Mouse (Mus musculus): ENCODE results near the gene Gm11214.

The Gm11214 gene

DNA sequence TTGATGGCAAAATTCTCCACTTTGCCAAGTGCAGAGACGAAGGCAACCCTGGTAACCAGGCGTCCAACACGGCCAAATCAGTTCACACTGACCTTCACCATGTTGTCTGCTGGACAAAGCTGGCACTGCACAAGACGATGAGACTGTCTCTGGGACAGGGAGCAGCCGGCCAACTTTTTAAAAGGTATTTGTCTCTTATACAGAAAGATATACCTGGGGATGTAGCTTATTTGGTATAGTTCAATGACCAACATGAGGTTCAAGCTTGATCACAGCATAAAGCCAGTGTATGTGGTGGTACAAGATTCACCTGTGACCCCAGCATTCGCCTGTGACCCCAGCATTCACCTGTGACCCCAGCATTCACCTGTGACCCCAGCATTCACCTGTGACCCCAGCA, at the start of gene Gm11214:
TSS of gene Gm11214 (minus strand) at position 101 of the 400 bp plus-strand sequence.
- no peak for DNase-seq (ENCODE audit: extremely low read depth, low read depth)

GRCm38 (mm10) chr4:63711886-63712285, 48.7 kb upstream of the Gm11214 start:
- no peak for DNase-seq (ENCODE audit: extremely low read depth, low read depth)

DNA sequence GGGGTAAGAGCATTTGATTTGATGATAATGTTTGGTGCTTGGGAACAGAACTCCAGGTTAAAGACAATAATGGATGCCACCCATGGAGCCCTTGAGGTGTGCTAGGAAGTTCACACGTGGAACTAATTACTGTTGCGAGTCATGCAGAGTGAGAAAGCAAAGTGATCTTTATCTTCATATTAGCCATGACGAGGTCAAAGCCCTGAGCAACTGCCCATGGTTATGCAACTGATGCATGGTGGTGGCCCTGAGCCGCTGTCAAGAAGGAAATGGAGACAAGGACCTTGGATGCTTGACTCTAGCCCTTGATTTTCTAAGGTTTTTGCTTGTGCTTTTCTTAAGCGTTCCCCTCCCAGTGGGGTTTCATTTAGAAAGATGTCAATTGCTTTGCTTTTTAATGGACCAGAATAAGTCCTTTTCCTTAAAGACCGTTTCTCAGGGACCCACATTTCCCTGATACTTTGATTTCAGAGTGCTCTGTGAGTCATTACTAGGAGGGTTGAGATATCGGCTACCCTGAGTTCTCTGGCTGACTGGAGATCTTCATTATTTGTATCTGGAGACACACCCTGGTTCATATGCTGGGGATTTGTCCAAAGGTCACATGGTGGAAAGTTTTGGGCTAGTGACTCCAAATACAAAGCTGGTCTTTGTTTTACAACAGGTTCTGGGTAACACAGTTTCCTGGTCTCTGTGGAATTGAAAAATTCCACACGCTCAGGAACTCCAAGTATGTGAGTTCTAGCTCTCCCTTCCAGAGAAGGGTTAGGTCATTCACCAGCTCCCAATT, 47.4 kb upstream of the Gm11214 start:
- no peak for DNase-seq (ENCODE audit: extremely low read depth, low read depth)

DNA sequence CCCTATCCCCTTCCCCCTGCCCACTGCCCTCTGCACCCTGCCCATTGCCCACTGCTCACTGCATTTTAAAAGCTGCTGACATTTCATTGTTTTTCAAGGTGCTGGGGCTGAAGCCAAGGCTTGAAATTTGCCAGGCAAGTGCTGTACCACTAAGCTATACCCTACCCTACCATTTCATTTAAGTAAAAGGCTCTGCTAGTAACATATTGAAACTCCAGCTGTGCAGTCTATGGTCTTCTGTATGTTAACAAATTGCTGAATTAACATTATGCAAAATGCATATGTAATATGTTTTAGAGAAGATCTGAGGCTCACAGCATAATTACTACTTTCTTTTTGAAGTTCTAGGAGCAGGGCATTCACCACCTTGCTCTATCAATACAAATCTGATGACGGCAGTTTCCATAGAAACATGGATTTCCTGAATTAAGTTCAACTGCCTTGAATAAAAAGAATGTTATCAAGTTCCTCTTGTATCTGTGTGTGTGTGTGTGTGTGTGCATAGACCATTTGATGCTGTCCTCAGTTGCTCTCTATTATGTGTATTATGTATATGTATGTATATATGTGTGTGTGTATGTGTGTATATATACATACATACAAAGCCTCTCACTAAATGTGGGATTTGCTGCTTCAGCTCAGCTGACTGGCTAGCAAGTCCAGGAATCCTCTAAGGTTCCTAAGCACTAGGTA, 43.2 kb upstream of the Gm11214 start:
- no peak for DNase-seq (ENCODE audit: extremely low read depth, low read depth)

- DNase-seq (ENCODE audit: extremely low read depth, low read depth) = no peak
These were observed 41.1 kb upstream of the Gm11214 start for GRCm38 (mm10) chr4:63704232-63704631.

GRCm38 (mm10) chr4:63703686-63704085, 40.5 kb upstream of the Gm11214 start:
- DNase-seq (ENCODE audit: extremely low read depth, low read depth) = no peak

DNA sequence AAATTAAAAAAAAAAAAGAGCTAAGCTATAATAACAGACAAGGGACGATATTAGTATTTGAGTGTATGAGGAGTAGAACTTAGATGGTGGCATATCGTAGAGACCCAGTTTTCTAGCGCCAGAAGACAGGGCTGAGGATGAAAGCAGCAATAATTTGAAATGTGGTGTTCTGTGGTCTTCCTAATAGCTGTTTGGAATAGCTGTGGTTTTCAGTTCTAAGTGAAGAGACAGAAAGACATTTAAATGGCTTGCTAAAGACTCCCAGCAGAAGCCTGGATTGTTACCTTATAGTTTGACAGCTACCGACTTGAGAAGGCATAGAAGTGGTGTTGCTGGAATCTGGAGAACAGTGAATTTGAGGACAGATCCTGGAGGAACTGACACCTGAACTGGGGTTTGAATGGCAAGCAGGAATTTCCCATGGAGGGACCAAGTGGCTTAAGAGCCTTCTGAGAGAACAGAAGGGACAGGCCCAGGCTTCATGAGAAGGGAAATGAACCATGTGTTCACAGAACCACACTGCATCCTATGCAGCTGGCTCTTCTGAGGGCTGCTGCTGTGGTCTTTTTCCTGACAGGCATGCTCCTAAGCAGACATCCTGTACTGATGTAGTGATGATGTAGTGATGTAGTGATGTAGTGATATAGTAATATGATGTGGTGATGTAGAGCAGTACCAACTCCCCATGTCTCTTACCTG, 39.0 kb upstream of the Gm11214 start:
- no peak for DNase-seq (ENCODE audit: extremely low read depth, low read depth)

DNA sequence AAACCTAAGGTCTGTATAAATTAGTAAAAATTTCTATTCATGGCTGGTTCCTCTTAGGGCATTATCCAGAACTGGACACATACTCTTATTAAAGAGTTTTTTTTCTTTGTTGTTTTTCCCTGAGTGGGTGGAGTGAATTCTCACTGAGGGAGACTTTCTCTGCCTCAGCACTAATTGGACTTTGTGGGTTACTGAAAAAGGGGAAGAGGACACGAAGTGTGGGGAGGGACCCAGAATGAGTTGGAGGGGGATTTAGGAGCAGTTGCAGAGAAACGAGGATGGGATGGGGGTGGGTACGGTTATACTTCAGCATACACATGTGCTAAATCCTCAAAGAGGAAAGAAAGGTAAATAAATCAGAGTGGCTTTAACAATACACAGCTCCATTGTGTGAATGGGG, 36.6 kb upstream of the Gm11214 start:
- DNase-seq (ENCODE audit: extremely low read depth, low read depth) = no peak

DNA sequence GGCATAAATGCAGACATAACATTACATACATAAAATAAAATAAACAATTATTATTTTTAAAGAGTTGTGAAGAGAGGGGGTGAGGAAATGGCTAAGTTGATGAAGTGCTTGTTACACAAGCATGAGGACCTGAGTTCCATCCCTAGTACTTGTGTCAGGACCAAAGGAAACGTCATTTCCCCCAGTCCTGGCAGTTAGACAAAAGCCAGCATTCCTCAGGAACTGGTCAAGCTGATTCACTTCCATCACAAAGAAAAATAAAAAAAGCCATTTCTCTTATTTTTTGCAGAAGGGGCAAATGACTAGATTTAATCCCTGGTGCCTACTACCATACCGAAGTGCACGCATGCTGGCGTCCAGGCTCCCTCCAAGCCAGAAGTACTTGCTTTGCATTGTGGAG, 33.7 kb upstream of the Gm11214 start:
- DNase-seq (ENCODE audit: extremely low read depth, low read depth) = no peak

- DNase-seq (ENCODE audit: extremely low read depth, low read depth) = no peak
These were observed 29.2 kb upstream of the Gm11214 start for GRCm38 (mm10) chr4:63692351-63692750.

- no peak for DNase-seq (ENCODE audit: extremely low read depth, low read depth)
These were observed 24.2 kb upstream of the Gm11214 start for GRCm38 (mm10) chr4:63687429-63687828.

- no peak for DNase-seq (ENCODE audit: extremely low read depth, low read depth)
These were observed 23.0 kb upstream of the Gm11214 start for GRCm38 (mm10) chr4:63686157-63686556.

DNA sequence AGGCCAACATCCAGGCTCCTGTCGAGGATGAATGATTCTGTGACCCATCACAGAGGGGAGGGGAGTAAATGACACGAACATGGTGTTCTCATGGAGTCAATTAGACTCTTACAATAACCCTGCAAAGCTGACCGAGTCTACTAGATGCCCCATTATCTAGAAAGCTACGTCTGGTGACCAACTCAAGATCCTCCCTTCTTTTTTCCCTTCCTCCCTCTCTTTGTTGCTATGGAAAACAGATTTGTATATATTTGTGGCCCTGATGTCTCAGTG, 22.0 kb upstream of the Gm11214 start:
- DNase-seq (ENCODE audit: extremely low read depth, low read depth) = no peak

DNA sequence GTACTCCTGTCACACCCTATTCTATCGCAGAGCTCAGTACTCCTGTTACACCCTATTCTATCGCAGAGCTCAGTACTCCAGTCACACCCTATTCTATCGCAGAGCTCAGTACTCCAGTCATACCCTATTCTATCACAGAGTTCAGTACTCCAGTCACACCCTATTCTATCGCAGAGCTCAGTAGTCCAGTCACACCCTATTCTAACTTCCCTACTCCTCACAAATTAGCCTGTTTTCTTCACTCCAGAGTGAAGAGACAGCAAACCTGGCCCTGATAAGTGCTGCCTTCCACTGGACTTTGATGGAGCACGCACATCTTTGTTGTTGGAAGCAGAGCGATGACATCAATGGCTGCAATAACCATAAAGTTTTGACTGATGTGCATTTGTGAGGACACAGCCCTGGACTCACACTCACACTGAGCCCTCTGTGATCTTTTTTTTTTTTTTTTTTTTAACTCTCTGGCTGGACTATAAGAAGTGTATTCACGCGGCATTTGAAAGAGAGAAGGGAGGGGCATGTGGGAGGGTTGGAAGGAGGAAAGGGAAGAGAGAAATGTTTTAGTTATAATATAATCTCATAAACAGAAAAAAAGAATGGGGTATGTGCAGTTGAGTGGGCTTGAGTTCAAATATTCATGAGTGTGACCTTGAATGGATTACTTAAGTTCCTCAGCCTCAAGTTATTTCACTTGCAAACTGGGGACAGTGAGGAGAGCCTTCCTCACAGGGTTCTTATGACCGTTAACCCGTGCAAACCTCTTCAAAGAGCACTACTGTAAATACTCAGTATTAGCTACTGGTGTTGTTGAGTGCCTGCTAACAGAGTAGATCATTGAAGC, 21.5 kb upstream of the Gm11214 start:
- no peak for DNase-seq (ENCODE audit: extremely low read depth, low read depth)

DNA sequence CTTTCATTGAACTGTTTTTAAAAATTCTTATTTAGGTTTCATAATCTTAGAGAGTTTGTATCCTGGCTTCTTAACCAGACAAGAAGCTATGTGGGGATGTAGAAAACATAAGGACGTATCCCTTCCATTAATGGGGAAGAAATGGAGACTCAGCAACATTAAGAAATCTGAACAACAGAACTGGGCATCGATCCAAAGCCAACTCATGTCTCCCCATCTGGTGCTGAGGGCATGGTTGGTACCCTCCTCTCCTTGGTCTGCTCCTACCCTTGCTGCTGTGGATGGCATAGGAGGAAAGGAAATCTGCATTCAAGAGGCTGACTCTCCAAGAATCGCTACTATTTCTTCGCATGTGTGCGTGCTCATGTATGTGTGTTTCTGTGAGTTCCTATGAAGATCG, 20.5 kb upstream of the Gm11214 start:
- no peak for DNase-seq (ENCODE audit: extremely low read depth, low read depth)

DNA sequence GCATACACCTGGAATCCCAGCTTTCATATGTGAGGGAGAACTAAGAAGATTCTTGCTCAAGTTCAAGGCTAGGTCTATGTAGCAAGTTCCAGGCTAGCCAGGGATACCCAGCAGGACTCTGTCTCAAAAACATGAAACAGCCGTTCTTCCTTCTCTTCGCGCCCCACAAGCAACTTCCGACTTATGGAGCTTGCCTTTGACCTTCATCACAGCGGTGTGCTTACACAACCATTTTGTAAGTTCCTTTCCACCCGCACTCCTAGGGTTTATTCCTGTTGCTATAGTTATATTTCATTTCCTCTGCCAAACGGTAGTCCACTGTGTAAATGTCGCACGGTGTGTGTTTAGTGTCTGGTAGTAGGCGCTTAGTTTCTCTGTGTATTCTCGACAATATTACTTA, 19.9 kb upstream of the Gm11214 start:
- DNase-seq (ENCODE audit: extremely low read depth, low read depth) = no peak

DNA sequence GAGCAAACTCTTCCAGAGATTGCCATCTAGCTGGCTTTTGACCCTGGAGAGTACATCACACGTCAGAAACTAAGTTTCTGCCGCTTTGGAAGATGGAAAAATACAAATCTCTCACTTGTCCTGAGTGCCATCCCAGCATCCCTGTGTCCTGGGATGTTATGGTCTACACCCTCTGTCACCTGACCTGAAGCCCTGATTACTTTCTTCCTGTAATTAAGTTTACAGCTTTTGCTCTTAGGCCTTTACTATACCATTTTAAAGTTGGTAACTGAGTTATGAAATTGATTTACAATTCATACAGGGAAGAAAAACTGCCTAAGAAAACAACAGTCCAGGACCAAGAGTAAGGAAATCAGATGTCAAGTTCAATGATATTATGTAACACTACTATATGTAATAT, 19.3 kb upstream of the Gm11214 start:
- no peak for DNase-seq (ENCODE audit: extremely low read depth, low read depth)

DNA sequence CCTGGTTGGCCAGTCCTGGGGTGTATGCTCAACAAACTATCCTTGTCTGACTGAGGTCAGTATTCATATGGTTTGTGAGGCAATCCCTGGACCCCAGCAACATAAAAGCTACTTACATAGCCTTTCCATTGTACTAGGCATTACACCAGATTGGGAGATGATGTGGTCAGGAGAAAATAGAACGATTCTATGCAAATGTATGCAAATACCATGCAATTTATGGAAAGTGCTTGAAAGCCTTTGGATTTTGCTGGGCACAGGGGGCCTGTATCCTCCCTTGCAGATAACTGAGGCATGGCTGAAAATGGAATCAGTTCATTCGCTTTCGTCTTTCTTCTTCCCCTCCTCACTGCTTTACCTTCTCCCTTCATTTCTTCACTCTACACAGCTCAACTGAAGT, 18.4 kb upstream of the Gm11214 start:
- no peak for DNase-seq (ENCODE audit: extremely low read depth, low read depth)

DNA sequence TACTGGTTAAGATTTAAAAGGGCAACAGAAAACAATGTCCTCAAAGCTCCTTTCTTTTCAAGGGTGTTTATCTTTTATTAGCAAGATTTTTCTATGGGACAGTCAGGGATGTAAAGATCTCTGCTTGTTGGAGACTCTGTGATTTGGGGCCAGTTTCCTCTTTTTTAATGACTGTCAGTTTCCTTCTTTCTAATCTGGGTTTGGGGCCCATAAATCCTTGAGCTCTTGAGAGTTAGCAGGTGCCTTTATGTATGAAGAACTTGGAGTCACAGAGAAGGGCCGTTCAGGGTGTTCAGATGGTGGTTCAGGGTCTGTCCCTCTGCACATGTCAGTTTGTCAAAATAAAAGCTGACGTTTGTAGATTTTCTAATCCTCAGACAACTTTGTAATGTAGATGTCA, 11.9 kb upstream of the Gm11214 start:
- DNase-seq (ENCODE audit: extremely low read depth, low read depth) = no peak

DNA sequence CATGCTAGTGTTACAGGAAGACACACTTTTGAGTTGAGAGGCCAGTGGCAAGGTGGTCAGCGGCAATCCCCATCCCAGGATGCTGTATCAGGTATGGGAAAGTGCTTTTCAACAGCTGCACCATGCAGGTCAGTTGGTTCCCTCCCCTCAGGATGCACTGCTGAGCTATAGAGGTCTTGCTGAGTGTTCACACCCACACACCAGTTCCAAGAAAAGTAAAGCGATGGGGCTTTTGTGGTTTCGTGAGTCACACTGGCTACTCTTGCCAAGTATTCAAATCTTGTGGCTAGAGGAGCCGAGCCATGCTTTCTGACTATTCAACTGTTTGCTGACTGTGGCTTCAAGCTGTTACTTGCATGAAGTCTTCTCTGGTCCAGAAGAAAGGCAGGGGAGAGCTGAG, 5.1 kb upstream of the Gm11214 start:
- DNase-seq (ENCODE audit: extremely low read depth, low read depth) = no peak

DNA sequence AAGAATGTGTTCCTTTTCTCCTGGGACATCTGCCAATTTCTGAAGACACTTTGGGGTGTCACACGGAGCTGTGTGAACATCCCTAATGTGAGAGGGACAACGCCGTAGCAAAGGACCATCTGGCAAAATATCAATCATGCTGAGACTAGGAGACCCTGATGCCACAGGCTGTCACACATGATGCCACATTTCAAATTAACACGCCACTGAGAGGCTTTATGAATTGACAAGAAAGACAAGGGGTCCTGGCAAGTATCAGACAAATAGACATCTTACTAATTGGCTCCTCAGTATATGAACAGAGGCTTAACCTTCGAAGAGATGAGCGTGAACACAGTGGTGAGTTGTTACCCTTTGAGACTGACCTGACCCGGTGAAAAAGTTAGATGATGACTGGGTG, 2.6 kb upstream of the Gm11214 start:
- no peak for DNase-seq (ENCODE audit: extremely low read depth, low read depth)

DNA sequence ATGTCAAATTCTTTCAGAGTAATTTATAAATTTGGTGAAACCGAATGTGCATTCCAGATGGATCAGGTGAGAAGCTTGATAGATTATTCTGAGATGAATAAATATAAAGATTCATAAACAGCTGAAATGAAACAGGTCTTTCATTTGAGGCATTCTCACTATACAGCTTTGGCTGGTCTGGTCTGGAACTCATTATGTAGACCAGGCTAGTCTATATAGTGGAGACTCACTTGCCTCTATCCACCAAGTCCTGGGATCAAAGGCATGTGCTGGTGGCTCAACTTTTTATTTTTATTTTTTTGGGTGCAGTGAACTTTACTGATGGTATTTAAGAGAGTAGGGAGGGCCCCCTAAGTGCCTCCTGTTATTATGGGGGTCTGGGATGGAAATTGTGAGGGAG, 1.3 kb downstream of the Gm11214 start:
- DNase-seq (ENCODE audit: extremely low read depth, low read depth) = no peak

All from MEL-GATA-1-ER (cell line).